Mouse (Mus musculus) adrenal gland, adult 8-10 months (tissue): Measurements from ENCODE around the gene Disp2. TPM values are rescaled to one million over a fixed set of nuclear protein-coding genes. Genes with fewer than 3 reads are reported as not detected.

Experiments used
- DNase-seq: peaks from one replicate; pipeline ENCODE4 v3.0.0; 2022
- total RNA-seq, 4 experiments: library from RNA; stranded (reverse); gene quantifications; 2 replicates each; pipeline ENCODE4 v1.2.4; 2022

The Disp2 gene
- total RNA-seq, 4 experiments from 2014 or later = 43.7 to 68.9 (median 51.7) TPM

DNA sequence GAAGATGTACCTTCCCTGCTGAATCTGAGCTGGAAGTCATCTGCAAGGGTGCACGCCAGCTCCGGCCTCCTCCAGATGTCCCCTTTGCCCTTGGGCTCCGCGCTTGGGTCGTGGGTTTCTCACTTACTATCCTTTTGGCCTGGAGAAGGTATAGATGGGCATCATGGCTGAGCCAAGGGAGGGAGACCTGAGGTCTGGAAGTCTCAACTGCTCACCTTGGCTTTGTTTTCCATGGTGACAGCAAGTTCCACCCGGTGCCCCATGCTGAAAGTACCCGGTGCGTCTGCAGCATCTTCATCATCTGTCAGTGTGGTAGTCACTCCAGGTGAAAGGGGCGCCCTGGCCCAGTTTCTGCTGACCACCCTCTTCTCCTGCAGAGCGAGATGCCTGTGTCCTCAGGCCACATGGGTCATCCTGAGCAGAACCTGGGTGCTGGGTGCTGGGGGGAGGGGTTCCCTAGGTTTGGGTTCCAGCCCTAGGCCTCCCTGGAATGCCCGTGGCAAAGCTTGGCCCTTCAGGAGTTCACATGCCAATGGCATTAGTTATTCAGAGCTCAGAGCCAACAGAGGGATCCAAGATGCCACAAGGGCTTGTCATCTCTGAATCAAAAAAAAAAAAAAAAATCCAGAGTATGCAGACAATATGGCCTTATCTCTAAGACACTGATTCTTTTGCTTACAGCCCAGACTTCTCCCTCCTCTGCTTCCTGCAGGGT lies 19.1 kb upstream of the Disp2 start:
- DNase-seq = no peak

DNA sequence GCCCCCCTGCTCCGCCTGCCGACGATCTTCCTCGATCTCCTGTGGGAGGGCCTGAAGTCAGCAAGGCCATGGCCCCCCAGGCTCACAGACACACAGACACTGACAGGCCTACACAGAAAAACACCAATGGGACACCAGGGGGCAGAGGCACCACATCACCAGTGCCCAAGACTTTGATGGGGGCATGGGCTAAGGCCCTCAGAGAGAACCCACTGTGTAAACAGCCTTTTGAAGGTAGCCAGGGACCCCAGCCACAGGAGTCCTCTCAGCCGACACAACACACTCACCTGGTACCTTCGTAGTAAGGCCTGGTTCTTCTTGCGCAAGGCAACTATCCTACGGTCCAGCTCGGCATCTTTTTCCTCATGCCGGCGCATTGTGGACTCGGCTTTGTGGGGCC lies 18.2 kb upstream of the Disp2 start:
- DNase-seq = no peak

DNA sequence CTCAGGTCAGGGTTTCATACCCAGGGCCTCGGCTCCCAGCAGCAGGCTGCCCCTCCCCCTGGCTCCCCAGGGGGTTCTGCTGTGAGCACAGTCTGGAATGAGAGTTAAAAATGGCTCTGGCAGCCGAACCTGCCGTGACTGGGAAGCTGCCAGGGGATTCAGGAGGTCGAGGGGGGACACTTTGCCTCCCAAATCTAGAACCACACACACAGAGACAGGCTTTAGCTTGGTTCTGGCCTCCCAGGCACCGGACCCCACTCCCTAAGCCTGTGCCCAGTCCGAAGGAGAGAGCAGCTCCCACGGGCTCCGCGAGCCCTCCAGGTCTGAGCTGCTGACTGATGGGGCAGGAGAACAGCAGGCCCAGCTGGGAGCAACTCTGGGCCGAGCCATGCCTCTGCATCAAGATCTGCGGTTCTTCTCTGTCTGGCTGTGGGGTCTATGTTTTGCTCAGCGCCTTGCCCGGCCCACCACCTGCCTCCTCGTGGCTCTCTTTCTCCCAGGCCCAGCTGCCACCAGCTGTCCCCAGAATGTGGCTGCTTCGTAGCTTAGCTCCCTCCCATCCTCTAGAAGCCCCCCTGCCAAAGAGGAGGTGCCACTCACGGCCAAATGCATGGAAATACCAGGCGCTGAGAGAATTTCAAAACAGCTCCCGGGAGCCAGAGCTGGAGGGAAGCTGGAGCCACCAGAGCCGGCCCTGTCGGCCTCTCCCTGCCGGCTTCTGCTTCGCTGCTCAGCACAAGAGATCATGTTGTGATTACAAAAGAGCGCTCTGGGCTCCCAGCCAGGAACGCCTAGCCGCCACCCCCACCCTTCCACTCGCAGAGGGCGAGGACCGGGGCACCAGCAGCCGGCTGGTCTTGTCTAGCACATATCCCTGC lies 17.4 kb upstream of the Disp2 start, which contains the start of gene Ccdc9b:
Ccdc9b (minus strand) TSS at position 756 of the 878 bp plus-strand sequence.
- peak; percentile 91 for DNase-seq

DNA sequence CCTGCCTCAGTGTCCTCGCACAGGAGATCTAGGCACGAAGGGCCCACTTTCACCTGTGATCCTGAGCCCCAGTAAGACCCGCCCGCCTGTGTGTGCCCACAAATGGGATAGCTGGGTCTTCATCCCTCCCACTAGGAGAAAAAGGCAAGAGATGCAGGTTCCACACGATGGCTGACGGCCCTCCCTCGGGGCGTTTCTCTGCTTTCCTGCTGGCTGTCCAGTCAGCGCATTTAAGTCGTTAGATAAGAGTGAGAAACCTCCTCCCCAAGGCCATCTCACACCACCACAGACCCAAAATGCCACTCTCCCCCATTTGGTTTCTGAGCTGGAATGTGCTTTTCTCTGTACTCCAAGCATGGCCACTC lies 16.8 kb upstream of the Disp2 start:
- no peak for DNase-seq

DNA sequence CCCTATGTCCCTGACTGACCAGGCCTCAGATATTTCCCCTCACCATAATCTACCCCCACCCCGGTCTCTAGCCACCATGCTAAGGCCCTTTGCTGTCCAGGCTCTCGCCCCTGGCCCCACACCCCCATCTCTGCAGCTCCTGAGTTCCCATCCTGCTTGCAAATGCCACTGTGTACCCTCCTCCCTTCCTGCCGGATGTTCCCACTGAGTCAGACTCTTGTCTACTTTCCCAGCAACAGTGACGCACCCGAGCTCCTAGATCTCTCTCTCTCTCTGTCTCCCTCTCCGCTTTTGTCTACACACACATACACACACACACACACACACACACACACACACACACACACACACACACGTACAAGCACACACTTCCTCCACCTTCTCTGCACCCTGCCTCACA lies 16.1 kb upstream of the Disp2 start:
- no peak for DNase-seq

DNA sequence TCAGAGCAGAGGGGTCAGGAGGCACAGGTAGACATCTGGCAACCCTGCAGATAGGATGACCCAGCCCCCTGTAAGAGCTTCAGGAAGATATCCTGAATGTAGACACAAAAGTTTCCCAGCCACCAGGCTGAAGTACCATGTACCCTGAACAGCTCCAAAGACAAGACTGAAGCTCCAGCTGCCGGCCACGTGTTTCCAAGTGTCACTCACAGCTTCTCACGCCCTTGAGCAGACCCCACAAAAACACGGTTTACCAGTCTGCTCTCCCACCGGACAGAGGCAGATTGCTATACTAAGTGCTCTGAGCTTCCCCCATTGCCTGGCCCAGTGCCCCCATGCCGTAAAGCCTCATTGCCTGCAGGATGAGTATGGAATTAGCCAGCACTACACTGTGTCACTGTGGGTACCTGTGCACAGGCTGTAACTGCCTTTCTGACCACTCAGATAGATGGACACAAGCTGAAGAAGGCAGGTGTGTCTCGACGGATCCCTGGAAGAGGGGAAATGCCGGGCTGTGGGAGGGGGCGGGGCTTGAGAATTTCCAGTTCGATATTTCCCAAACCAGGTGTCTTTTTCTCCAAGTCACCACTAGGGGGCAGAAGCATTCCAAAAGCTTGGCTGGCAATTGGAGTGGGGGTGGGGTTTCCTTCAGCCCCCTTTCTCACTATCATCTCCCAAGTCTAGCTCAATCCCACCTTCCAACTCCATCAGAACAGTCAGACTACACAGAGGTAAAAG lies 15.3 kb upstream of the Disp2 start:
- no peak for DNase-seq

DNA sequence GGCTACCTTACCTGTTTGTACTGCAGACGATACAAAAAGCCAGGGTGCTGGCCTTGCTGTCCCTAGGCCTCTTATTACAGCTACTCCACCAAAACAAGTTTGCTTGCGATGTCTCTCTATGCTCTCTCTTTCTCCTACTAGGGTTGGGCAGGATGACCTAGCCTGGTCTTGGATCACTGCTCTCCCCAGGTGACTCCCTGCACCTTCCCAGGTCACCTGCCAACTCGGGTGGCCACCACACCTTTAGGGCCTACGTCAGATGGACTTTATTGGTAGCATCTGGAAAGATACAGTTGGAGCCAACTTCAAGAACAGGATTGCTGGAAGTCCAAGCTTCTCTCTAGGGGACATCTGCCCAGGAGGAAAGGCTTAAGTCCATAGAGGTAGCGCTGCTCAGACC lies 14.6 kb upstream of the Disp2 start:
- no peak for DNase-seq

DNA sequence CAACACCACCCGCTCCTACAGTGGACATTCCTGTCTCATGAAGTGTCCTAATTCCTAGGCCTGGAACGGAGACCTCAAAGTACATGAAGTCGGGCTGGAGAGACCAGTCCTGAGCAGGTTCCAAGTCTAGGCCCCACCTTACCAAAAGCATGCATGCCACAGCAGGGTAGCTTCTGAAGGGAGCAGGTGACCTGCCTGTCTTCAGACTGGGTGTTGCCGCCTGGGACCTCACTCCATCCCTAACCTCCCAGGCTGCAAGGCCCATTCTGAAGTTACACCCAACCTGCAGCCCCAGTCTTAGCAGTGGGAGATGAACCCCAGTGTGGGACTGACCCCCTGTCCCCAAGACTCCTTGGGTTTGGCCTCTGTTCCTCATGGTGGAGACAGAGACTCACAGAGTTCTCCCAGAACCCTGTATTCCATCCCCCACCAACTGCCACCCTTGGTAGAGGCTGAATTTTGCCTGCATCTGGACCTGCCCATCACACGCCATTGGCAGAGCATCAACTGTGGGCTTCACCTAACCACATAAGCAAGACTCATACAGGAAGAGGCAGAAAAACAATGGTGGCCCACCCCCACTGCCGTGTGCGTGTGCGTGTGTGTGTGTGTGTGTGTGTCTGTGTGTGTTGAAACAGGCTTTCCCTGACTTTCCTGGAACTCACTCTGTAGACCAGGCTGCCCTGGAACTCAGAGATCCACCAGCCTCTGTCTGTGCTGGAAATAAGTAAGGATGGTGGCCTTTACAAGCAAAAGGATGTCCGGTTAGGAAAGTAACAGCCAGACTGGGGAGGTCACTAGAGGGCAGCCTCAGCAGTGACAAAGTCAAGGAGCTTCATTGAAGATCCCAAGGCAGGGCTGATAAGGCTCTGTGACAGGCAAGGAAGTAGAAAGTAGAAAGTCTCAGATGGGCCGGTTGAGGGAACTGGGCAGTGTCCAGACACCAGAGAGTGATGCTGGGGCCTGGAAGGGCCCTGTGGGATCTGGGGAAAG lies 13.2 kb upstream of the Disp2 start:
- DNase-seq = no peak

DNA sequence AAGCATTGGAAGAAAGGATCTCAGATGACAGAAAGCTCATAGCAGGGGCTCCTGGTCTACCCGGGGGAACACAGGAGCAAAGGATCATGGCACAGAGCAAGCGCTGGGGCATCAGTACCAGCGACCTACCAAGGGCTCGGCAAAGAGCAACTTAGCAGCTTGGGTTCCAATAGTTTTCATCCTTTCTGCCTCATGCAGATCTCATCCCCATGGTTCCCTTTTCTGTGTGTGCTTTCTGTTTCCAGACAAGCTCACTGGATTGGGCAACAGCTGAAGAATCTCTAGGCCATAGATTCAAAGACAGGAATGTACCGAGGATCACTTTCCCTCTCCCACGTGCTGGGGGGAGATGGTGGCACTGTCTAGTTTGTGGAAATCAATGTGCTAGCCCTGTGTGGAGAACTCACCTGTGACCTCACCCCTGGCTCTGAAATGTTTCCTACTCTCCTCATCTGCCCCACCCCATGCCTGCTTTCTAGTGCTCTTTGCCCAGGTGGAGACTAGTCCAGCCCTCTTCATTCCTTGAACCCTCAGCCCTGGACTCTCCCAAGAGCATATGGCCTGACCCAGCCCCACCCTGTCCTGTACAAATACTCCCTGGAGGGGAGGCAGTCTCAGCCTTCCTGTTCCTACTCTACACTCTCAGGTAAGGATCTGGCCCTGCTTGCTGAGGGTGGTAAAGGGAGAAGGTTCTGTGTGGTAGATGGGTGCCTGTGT lies 7.2 kb upstream of the Disp2 start, which contains the start of gene Phgr1:
Phgr1 (plus strand) TSS at position 612 of the 717 bp plus-strand sequence.
- DNase-seq = no peak

DNA sequence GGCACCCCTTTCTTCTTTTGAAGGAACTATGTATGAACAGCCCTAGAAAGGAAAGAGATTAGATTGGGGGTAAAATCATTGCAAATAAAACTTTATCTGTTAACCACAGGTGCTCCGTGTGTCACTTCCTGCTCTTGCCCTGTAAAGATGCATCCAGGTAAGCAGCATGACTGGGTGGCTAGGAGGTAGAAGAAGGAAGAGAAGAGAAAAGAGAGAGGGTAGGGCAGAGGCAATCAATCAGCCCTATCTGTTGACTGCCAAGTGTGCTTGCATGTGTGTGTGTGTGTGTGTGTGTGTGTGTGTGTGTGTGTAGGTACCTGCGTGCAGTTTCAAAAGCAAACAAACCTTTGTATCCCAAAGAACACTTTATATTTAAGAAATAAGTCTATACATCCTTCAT lies 5.0 kb upstream of the Disp2 start:
- DNase-seq = no peak

DNA sequence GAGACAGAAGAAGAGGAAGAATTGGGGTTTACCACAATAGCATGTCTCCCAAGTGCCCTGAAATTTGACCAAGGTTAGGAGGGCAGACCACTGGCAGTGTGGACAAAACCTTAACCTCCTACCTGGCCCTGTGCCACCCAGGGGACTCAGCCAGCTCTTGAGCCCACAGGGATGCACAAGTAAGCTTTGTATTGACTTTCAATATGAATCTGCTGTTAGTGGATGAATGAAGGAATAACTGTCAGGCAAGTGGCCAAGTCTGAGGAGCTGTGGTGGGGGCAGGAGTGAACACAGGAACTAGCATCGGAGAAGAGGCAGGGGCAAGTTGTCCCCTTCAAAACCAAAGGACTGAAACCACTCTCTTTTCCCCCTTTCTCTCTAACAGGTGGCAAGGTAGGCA lies 4.1 kb upstream of the Disp2 start:
- DNase-seq = no peak

DNA sequence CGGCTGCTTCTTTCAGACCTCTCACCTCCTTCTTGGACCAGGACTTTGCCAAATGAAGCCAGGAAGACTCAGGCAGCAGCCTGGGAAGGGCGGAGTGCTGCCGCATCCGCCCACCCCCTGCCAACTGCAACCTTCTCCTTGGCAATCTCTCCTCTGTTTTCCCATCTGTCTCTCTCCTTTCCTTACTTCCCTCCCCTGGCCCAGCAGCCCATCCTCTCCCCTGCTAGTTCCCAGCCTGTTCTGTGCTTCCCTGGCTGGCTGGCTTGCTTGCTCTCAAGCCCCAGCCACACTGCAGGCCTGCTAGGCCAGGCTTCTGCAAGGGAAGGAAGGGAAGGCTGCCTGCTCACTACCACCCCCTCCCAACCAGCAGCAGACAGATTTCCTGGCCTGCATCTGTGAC lies 3.7 kb upstream of the Disp2 start:
- DNase-seq = no peak

DNA sequence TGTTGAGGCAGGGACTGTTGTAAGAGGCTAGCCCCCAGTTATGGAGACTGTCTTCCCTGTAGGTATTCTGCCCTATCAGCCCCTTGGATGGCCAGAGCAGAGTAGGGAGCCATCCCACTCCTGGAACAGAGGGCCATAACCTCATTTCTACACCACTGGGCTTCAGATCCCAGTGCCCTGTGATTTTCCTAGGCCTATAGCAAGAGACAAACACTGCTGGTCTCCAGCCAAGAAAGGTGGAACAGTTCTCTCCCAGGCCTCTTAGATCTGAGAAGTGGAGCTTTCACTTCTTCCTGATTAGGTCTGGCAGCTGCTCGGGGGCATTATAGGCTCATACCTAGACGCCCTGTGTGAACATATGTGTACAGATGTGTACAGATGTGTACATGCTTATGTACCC lies 3.2 kb upstream of the Disp2 start:
- DNase-seq = no peak

DNA sequence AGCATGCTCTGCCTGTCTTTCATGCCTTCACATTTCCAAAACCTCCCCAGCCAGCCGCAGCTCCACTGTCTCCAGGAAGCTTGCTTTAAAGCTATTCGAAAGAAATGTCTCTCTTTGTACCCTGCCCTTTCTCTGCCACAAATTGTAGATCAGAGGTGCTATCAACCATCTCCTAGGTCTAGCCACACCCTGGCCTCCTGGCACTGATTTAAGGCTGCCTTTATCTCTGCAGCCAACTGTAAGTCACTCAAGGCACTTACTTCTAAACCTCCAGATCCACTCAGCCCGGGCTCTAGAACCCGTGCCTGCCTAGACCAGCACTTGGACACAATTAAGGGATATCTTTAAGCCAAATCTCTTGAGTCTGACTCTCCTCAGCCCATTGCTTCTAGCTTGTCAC lies 1.1 kb upstream of the Disp2 start:
- no peak for DNase-seq

DNA sequence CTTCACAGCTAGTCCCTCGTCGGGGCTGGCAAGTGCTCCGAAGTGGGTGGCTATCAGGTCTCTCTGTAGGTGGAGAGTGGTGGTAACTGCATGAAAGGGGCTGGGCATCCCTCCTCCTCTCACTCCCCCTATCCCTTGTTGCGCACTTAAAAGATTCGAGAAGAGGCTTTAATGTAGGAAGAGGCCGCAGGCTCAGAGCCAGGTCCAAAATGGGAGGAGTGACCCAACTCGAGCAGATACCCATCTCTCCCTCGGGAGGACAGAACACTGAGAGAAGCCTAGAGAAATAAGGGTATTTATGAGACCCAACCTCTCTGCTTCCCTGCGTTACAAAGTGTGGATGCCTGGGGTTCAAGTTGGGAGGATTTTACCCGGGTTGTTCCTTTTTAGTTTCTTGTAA lies 454 bp upstream of the Disp2 start:
- no peak for DNase-seq

DNA sequence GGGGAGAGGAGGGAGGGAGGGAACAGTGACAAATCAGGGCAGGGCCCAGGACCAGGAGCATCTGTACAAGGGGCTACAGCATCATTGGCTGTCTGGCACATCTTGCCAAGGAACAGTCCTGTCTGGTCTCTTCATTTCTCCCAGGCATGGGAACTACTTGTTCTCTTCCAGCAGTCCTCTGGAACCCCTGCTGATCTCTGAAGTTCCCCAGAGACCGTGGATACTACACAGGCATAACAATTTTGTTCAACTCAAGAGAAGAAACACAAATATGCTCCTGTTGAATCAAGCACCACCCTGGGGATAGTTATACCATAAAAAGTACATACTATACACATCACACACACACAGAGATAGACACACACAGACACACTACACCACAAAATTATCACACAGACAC lies 1.6 kb downstream of the Disp2 start:
- DNase-seq = no peak

DNA sequence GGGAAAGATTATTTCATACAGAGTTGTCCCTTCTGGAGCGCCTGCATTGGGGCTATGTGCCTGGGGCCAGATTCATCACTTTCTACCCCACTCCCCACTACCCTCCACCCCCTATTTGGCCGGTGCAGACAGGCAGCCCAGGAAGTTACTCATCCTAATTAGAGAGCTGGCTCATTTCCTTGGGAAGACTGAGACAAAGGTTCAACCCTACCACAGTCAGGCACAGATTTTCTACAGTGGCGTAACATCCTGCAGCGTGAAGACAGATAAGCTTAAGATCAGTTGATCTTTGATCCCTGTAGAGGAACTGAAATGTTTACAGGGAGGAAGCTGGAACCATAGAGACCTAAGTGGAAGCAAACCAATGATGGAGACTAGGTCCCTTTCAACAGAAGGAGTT lies 2.8 kb downstream of the Disp2 start:
- DNase-seq = no peak

DNA sequence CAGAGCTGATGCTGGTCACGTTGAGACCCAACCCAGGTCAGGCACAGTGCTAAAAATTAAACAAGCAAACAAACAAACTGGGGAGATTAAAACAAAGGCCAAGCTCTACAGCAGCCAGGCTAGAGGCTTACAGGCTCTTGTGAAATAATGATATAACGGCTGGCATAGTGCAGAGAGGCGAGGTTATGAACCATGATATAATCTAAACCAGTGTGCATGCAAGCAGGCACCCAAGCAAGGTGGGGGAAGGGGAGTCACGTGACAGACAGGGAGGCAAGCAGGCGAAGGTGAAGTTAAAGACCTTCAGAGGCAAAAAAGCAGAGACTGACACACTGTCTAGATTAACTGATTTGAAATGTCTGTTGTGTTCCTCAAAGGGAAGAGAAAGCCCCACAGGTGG lies 3.6 kb downstream of the Disp2 start:
- no peak for DNase-seq

DNA sequence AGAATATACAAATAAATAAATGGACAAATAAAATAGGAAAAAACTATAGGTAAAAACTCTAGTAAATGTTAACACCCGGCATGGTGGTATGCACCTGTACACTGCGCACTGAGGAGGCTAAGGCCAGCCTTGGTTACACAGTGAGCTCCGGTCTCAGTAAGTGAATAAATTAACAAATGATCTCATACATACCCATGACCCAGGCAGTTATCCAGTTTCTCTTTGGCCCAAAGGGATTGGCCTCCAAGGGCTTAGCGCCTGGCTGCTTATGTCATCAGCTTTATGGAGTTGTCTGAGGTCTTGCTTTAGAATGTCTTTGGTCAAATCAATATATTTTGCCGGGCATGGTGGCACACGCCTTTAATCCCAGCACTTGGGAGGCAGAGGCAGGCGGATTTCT lies 4.1 kb downstream of the Disp2 start:
- DNase-seq = no peak

DNA sequence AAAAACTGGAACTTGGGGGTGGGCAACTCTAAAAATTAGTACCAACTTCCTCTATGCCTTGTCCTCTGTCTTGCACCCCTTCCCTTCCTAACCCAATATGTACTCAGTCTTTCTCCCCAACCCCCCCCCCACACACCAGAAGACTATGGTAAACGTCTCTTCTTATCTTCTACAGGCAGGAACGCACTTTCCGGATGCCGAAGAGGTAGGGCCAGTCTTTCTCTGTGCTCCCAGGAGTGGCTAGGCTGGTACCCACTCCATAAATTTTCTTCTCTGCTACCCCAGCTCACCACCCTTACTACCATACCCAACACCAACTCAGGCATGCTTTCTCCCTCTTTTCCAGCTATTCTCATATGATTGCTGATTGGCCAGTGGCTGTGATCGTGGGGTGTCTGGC lies 7.0 kb downstream of the Disp2 start:
- DNase-seq = no peak

DNA sequence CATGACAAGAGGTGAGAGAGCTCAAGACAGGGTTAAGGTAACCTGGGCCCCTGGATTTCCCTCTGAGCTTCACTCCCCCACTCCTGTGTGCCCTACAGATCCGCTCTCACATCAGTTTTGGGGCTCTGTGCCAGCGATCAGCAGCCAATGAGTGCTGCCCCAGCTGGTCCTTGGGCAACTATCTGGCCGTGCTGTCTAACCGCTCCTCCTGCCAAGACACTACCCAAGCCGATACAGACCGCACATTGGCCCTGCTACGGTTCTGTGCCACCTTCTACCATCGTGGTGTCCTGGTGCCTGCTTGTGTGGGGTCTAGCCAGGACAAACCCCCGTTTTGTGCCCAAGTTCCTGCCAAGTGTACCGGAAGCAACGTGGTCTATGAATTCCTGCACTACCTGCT lies 10.0 kb downstream of the Disp2 start:
- peak; percentile 52 for DNase-seq

DNA sequence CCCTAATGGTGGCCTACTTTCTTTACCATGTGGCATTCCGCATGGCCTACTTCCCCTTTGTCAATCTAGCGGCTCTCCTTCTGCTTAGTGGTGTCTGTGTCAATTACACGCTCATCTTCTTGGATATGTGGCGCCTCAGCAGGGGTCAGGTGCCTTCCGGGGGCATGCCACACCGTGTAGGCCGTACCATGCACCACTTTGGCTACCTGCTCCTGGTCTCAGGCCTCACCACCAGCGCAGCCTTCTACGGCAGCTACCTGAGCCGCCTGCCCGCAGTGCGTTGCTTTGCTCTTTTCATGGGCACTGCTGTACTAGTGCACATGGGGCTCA lies 10.7 kb downstream of the Disp2 start:
- no peak for DNase-seq
